Mouse (Mus musculus) lung, postnatal 25 days (tissue): ENCODE measurements around the gene Chd5.

ENCODE experiments used
- DNase-seq: peaks from one replicate; pipeline ENCODE4 v3.0.0; 2022; ENCODE audit warnings: low spot score

Chd5 gene

GRCm38 (mm10) chr4:152318517-152319234 lies 19.8 kb upstream of the Chd5 start, which contains the start of gene Rnf207:
Gene Rnf207, minus strand, starts transcription at chr4:152318993.
- DNase-seq = peak; percentile 46

- no peak for DNase-seq
Observed at GRCm38 (mm10) chr4:152321464-152321863, 17.0 kb upstream of the Chd5 start.

- no peak for DNase-seq
Observed at GRCm38 (mm10) chr4:152324641-152325562, 13.5 kb upstream of the Chd5 start.

GRCm38 (mm10) chr4:152325574-152326411 lies 12.7 kb upstream of the Chd5 start, which contains the start of gene Rpl22:
Gene Rpl22, plus strand, starts transcription at chr4:152325742.
- DNase-seq = peak; percentile 97

- DNase-seq = no peak
Observed at GRCm38 (mm10) chr4:152326543-152326942, 11.9 kb upstream of the Chd5 start.

- DNase-seq = no peak
Observed at GRCm38 (mm10) chr4:152328691-152329090, 9.8 kb upstream of the Chd5 start.

- peak; percentile 51 for DNase-seq
Observed at GRCm38 (mm10) chr4:152332952-152333351, 5.5 kb upstream of the Chd5 start.

- no peak for DNase-seq
Observed at GRCm38 (mm10) chr4:152333587-152333986, 4.9 kb upstream of the Chd5 start.

- DNase-seq = no peak
Observed at GRCm38 (mm10) chr4:152337772-152338171, 679 bp upstream of the Chd5 start.

- no peak for DNase-seq
Observed at GRCm38 (mm10) chr4:152339293-152339790, 891 bp downstream of the Chd5 start.

- DNase-seq = no peak
Observed at GRCm38 (mm10) chr4:152340584-152341284, 2.3 kb downstream of the Chd5 start.

- DNase-seq = no peak
Observed at GRCm38 (mm10) chr4:152343296-152343695, 4.8 kb downstream of the Chd5 start.

- DNase-seq = no peak
Observed at GRCm38 (mm10) chr4:152344651-152345050, 6.2 kb downstream of the Chd5 start.

- peak; percentile 81 for DNase-seq
Observed at GRCm38 (mm10) chr4:152345120-152345889, 6.9 kb downstream of the Chd5 start.

GRCm38 (mm10) chr4:152349837-152350381 lies 11.5 kb downstream of the Chd5 start:
- DNase-seq = no peak

GRCm38 (mm10) chr4:152350722-152351421 lies 12.4 kb downstream of the Chd5 start:
- no peak for DNase-seq

GRCm38 (mm10) chr4:152351422-152352305 lies 13.2 kb downstream of the Chd5 start:
- peak; percentile 34 for DNase-seq

- DNase-seq = peak; percentile 24
Observed at GRCm38 (mm10) chr4:152353886-152354637, 15.6 kb downstream of the Chd5 start.
